Mouse (Mus musculus): Measurements from ENCODE around the gene Ppp1r32. TPM values are rescaled to one million over a fixed set of nuclear protein-coding genes. Genes with fewer than 3 reads are reported as not detected.

The Ppp1r32 gene
- total RNA-seq, 2 experiments from 2014 or later = 0.90 to 0.91 TPM

GRCm38 (mm10) chr19:10458096-10458495 lies 24.6 kb downstream of the Ppp1r32 start:
- no peak for DNase-seq

- DNase-seq = peak; percentile 32
These were observed 25.3 kb downstream of the Ppp1r32 start for GRCm38 (mm10) chr19:10457484-10457800.

- peak; percentile 24 for DNase-seq
These were observed 25.8 kb downstream of the Ppp1r32 start, which contains the start of gene Lrrc10b for GRCm38 (mm10) chr19:10456752-10457483. Gene Lrrc10b (minus strand): TSS chr19:10457473.

- no peak for DNase-seq
These were observed 27.3 kb downstream of the Ppp1r32 start for GRCm38 (mm10) chr19:10455437-10455806.

- DNase-seq = no peak
These were observed 27.9 kb downstream of the Ppp1r32 start for GRCm38 (mm10) chr19:10454718-10455436.

GRCm38 (mm10) chr19:10449708-10450107 lies 33.0 kb downstream of the Ppp1r32 start:
- DNase-seq = no peak

GRCm38 (mm10) chr19:10449190-10449589 lies 33.5 kb downstream of the Ppp1r32 start:
- DNase-seq = no peak

- no peak for DNase-seq
These were observed 34.5 kb downstream of the Ppp1r32 start for GRCm38 (mm10) chr19:10448275-10448674.

- DNase-seq = no peak
These were observed 37.9 kb downstream of the Ppp1r32 start for GRCm38 (mm10) chr19:10444685-10445369.

- no peak for DNase-seq
These were observed 45.2 kb downstream of the Ppp1r32 start for GRCm38 (mm10) chr19:10437521-10437920.

- DNase-seq = no peak
These were observed 46.0 kb downstream of the Ppp1r32 start for GRCm38 (mm10) chr19:10436726-10437125.

- DNase-seq = peak; percentile 49
These were observed 46.8 kb downstream of the Ppp1r32 start for GRCm38 (mm10) chr19:10435908-10436307.

- DNase-seq = no peak
These were observed 47.8 kb downstream of the Ppp1r32 start for GRCm38 (mm10) chr19:10434927-10435326.

GRCm38 (mm10) chr19:10433879-10434540 lies 48.7 kb downstream of the Ppp1r32 start:
- DNase-seq = no peak

GRCm38 (mm10) chr19:10433225-10433624 lies 49.5 kb downstream of the Ppp1r32 start:
- no peak for DNase-seq

GRCm38 (mm10) chr19:10431841-10432240 lies 50.9 kb downstream of the Ppp1r32 start:
- no peak for DNase-seq

- DNase-seq = no peak
These were observed 51.3 kb downstream of the Ppp1r32 start for GRCm38 (mm10) chr19:10431410-10431809.

GRCm38 (mm10) chr19:10429371-10429770 lies 53.4 kb downstream of the Ppp1r32 start:
- DNase-seq = no peak

- peak; percentile 47 for DNase-seq
These were observed 55.3 kb downstream of the Ppp1r32 start for GRCm38 (mm10) chr19:10427431-10427830.

GRCm38 (mm10) chr19:10426793-10427192 lies 55.9 kb downstream of the Ppp1r32 start:
- no peak for DNase-seq

GRCm38 (mm10) chr19:10426312-10426711 lies 56.4 kb downstream of the Ppp1r32 start:
- DNase-seq = no peak

- DNase-seq = no peak
These were observed 57.1 kb downstream of the Ppp1r32 start for GRCm38 (mm10) chr19:10425484-10426270.
